In the genomic region with DNA sequence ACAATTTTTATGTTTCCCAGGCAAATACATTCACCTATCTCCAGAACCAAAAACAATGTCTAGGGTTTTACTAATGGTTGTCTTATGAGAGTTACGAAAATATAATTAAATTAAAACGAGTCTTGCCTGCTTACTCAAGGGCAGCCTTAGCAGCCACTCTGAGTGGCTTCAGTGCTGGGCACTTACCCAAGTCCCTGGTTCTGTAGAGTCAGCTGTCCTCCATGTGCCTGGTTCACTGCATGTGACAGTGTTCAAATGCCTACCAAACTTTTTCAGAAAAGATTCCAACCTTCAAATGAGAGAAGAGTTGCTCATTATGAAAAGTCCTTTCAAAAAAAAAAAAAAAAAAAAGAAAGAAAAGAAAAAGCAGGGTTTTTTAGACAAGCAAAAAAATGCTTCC, we compare ENCODE assay signal across 20 mouse cellular contexts. TPM values are rescaled to one million over a fixed set of nuclear protein-coding genes. Genes with fewer than 3 reads are reported as not detected.
A peak's percentile ranks its signal among the peaks of the same experiment; 100 is the strongest.
DNase-seq lines count a peak whose midpoint lies in the region; ATAC-seq lines count a peak whose summit lies in the region.
"Had no signal": no experiment of that assay in that cellular context is flagged by ENCODE, and none has a peak within 500 bp of the region (broad histone marks: within the 10 kb centered on the region; RNA-seq: fewer than 3 reads in every experiment).

No protein-coding gene starts in this region.

- H3K9ac ChIP-seq in forebrain, embryonic 16.5 days (replicated peaks; ENCODE audit: low read depth, low read length), result no peak overlapping the region
- H3K9ac ChIP-seq: embryonic facial prominence, embryonic 13.5 days; forebrain, embryonic 13.5 days; heart, embryonic 13.5 days; hindbrain, embryonic 15.5 days had no signal

- no peak overlapping the region for H3K27ac ChIP-seq in forebrain, embryonic 16.5 days (ENCODE audit: low read length)
- H3K27ac ChIP-seq: embryonic facial prominence, embryonic 13.5 days; forebrain, embryonic 13.5 days; gastrocnemius, adult 2 months; heart, embryonic 13.5 days; hindbrain, embryonic 15.5 days had no signal

- no peak overlapping the region for H3K4me3 ChIP-seq in forebrain, embryonic 16.5 days (replicated peaks; ENCODE audit: low read length)
- H3K4me3 ChIP-seq: embryonic facial prominence, embryonic 13.5 days; forebrain, embryonic 13.5 days; gastrocnemius, adult 2 months; heart, embryonic 13.5 days; hindbrain, embryonic 15.5 days had no signal

- 92% methylated on average over 2 of the region's 2 CpGs for WGBS in forebrain, embryonic 16.5 days

- ATAC-seq in forebrain, embryonic 16.5 days, result no peak
- ATAC-seq: forebrain, embryonic 13.5 days had no signal

- H3K36me3 ChIP-seq in forebrain, embryonic 16.5 days (ENCODE audit: control insufficient read depth, insufficient read depth), result no peaks in the 10 kb centered on the region
- H3K36me3 ChIP-seq: embryonic facial prominence, embryonic 13.5 days; heart, embryonic 13.5 days; hindbrain, embryonic 15.5 days had no signal

- DNase-seq in kidney, adult 11 months, result peak; percentile 6
- DNase-seq in kidney, postnatal 4 days, result no peak
- peak; percentile 38 for DNase-seq in kidney, adult 9 months
- no peak for DNase-seq in kidney, postnatal 10 days
- peak; percentile 4 for DNase-seq in kidney, postnatal 14 days
- no peak for DNase-seq in gastrocnemius, postnatal 14 days
- DNase-seq: adrenal gland, postnatal 25 days; cerebellum, adult 2 months; cerebellum, postnatal 25 days; gastrocnemius, adult 2 months; gastrocnemius, postnatal 36 days; heart, adult 11 months; heart, postnatal 36 days had no signal

- H3K4me1 ChIP-seq in forebrain, embryonic 16.5 days (replicated peaks; ENCODE audit: control insufficient read depth, insufficient read depth, low read length), result no peaks in the 10 kb centered on the region
- H3K4me1 ChIP-seq: embryonic facial prominence, embryonic 13.5 days; forebrain, embryonic 13.5 days; hindbrain, embryonic 15.5 days had no signal

- no peaks in the 10 kb centered on the region for H3K9me3 ChIP-seq in forebrain, embryonic 16.5 days (ENCODE audit: control insufficient read depth, low read length)
- H3K9me3 ChIP-seq: embryonic facial prominence, embryonic 13.5 days; forebrain, embryonic 13.5 days; heart, embryonic 13.5 days; hindbrain, embryonic 15.5 days had no signal

- no peak overlapping the region for H3K4me2 ChIP-seq in forebrain, embryonic 16.5 days (ENCODE audit: low read length)
- H3K4me2 ChIP-seq: embryonic facial prominence, embryonic 13.5 days; forebrain, embryonic 13.5 days; heart, embryonic 13.5 days; hindbrain, embryonic 15.5 days had no signal

- intact Hi-C loops in gastrocnemius, postnatal 14 days (cut with DNase I; ENCODE audit: low total_unique reads), result no loop called here

- no peaks in the 10 kb centered on the region for H3K27me3 ChIP-seq in forebrain, embryonic 16.5 days (replicated peaks; ENCODE audit: control insufficient read depth, insufficient read depth, low read length)
- H3K27me3 ChIP-seq: embryonic facial prominence, embryonic 13.5 days; forebrain, embryonic 13.5 days; heart, embryonic 13.5 days; hindbrain, embryonic 15.5 days had no signal

RNA-seq across cellular contexts. Expression of gene Zpld1, which starts 15.1 kb away (rescaled TPM):
- polyA plus RNA-seq in forebrain, embryonic 16.5 days (2015; fragmentation: Nextera tagmentation; extraction: Ambion mirVana), result 1.6 and 1.8 TPM in 2 replicates
- total RNA-seq in gastrocnemius, postnatal 14 days (2021), result not detected
- total RNA-seq: adrenal gland, postnatal 25 days; ES-E14; gastrocnemius, adult 2 months; gastrocnemius, postnatal 36 days; heart, postnatal 36 days had no signal
- polyA plus RNA-seq: cerebellum, adult 2 months; heart, postnatal 0 days had no signal

Comparison
In these comparisons a context has a peak if more than half of its experiments do, and no peak if none do; other contexts are left out.
1. DNase-seq: peak in kidney, adult 11 months (single experiment), kidney, adult 9 months (single experiment) and kidney, postnatal 14 days (single experiment); none in kidney, postnatal 4 days (0 of 2), kidney, postnatal 10 days (single experiment) and gastrocnemius, postnatal 14 days (single experiment).